ENCODE assay signal across 15 mouse cellular contexts in the genomic region with DNA sequence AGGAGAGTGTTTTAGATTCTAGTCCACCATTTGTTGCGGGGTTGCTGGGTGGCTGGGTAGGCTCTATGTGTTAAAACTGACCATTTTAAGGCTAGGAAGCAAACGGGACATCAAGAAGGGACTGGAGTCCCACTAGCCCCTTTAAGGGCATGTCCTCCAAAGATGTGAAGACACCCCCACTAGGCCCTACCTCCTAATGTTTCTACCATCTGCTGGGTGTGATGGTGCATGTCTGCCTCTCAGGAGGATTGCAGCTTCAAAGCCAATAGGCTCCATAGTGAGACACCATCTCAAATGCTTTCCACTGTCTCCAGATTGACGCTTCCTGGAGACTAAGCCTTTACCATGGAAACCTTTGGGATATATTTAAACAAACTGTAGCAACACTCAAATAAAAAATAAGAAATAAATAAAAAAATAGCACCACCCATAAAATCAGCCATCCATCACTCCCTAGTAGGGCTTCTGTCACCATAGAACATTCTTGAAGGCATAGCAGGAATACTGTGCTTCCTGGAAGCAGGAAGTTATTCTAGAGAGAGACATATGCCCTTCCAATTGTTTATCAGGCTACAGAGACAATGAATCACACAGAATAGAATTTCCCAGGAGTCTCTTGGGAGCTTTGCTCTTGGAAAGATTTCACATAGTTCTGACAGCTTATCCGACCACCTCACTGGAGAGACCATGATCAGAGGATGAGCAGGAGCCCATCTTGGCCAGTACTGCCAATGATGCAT.
DNase-seq lines count a peak whose midpoint lies in the region; ATAC-seq and TF ChIP-seq lines count a peak whose summit lies in the region.
"Had no signal": no experiment of that assay in that cellular context is flagged by ENCODE, and none has a peak within 500 bp of the region (broad histone marks: within the 10 kb centered on the region; RNA-seq: fewer than 3 reads in every experiment).

No protein-coding gene starts in this region.

- no peak overlapping the region for H3K4me2 ChIP-seq in forebrain, postnatal 0 days (ENCODE audit: low read depth)
- no peak overlapping the region for H3K4me2 ChIP-seq in forebrain, embryonic 14.5 days (ENCODE audit: low read length)
- H3K4me2 ChIP-seq in midbrain, embryonic 14.5 days (ENCODE audit: low read length), result no peak overlapping the region
- H3K4me2 ChIP-seq in midbrain, embryonic 13.5 days (replicated peaks), result no peak overlapping the region
- H3K4me2 ChIP-seq: forebrain, embryonic 13.5 days; neural tube, embryonic 15.5 days; stomach, embryonic 15.5 days had no signal

- TF ChIP-seq POLR2A in kidney, adult 2 months (IDR thresholded peaks at IDR 0.05; ENCODE audit: low read depth, low read length), result no peak

- H3K27me3 ChIP-seq in forebrain, postnatal 0 days (ENCODE audit: insufficient read depth, low read length), result no peaks in the 10 kb centered on the region
- no peaks in the 10 kb centered on the region for H3K27me3 ChIP-seq in forebrain, embryonic 14.5 days (replicated peaks; ENCODE audit: control insufficient read depth, insufficient read depth, low read length)
- H3K27me3 ChIP-seq in kidney, adult 2 months (replicated peaks; ENCODE audit: control insufficient read depth, insufficient read depth, low read length), result no peaks in the 10 kb centered on the region
- no peaks in the 10 kb centered on the region for H3K27me3 ChIP-seq in midbrain, embryonic 14.5 days (ENCODE audit: control insufficient read depth, insufficient read depth, low read length)
- H3K27me3 ChIP-seq in midbrain, embryonic 13.5 days, result no peaks in the 10 kb centered on the region
- H3K27me3 ChIP-seq: forebrain, embryonic 13.5 days; neural tube, embryonic 15.5 days; stomach, embryonic 15.5 days had no signal

- DNase-seq in forebrain, postnatal 0 days, result peak; percentile 3
- DNase-seq in forebrain, embryonic 14.5 days (ENCODE audit: low spot score), result no peak
- DNase-seq in kidney, adult 2 months, result peak; percentile 55
- no peak for DNase-seq in kidney, adult 11 months
- peak; percentile 15 for DNase-seq in midbrain, embryonic 14.5 days
- peak; percentile 42 for DNase-seq in kidney, postnatal 14 days
- DNase-seq in thymus, postnatal 10 days (ENCODE audit: low spot score in 2 of 2), result no peak
- DNase-seq: adrenal gland, postnatal 36 days; cerebellum, postnatal 36 days; retina, postnatal 1 day had no signal

- H3K27ac ChIP-seq in forebrain, postnatal 0 days (ENCODE audit: low read depth, low read length), result no peak overlapping the region
- no peak overlapping the region for H3K27ac ChIP-seq in forebrain, embryonic 14.5 days (ENCODE audit: low read depth, low read length)
- H3K27ac ChIP-seq in kidney, adult 2 months (ENCODE audit: insufficient read depth, low read depth, low read length), result no peak overlapping the region
- H3K27ac ChIP-seq in midbrain, embryonic 14.5 days (replicated peaks; ENCODE audit: low read depth, low read length), result no peak overlapping the region
- no peak overlapping the region for H3K27ac ChIP-seq in midbrain, embryonic 13.5 days
- H3K27ac ChIP-seq: forebrain, embryonic 13.5 days; liver, embryonic 14.5 days; neural tube, embryonic 15.5 days; stomach, embryonic 15.5 days had no signal

- no peaks in the 10 kb centered on the region for H3K9me3 ChIP-seq in forebrain, postnatal 0 days (ENCODE audit: low read length)
- no peaks in the 10 kb centered on the region for H3K9me3 ChIP-seq in forebrain, embryonic 14.5 days (replicated peaks; ENCODE audit: control insufficient read depth, low read length)
- no peaks in the 10 kb centered on the region for H3K9me3 ChIP-seq in midbrain, embryonic 14.5 days (ENCODE audit: control insufficient read depth, low read length)
- no peaks in the 10 kb centered on the region for H3K9me3 ChIP-seq in midbrain, embryonic 13.5 days
- H3K9me3 ChIP-seq: forebrain, embryonic 13.5 days; neural tube, embryonic 15.5 days; stomach, embryonic 15.5 days had no signal

- no peak for TF ChIP-seq CTCF in forebrain, postnatal 0 days (IDR thresholded peaks at IDR 0.05; ENCODE audit: low read depth)
- TF ChIP-seq CTCF in kidney, adult 2 months (conservative IDR thresholded peaks at IDR 0.05; ENCODE audit: insufficient read depth, insufficient read length, low read depth, low read length), result no peak

- H3K4me1 ChIP-seq in forebrain, postnatal 0 days (ENCODE audit: insufficient read depth), result no peaks in the 10 kb centered on the region
- H3K4me1 ChIP-seq in forebrain, embryonic 14.5 days (ENCODE audit: control insufficient read depth, insufficient read depth, low read length), result no peaks in the 10 kb centered on the region
- H3K4me1 ChIP-seq in kidney, adult 2 months (ENCODE audit: control insufficient read depth, insufficient read depth, low read length), result no peaks in the 10 kb centered on the region
- H3K4me1 ChIP-seq in midbrain, embryonic 14.5 days (ENCODE audit: control insufficient read depth, insufficient read depth, low read length), result no peaks in the 10 kb centered on the region
- no peaks in the 10 kb centered on the region for H3K4me1 ChIP-seq in midbrain, embryonic 13.5 days (replicated peaks)
- H3K4me1 ChIP-seq: forebrain, embryonic 13.5 days; neural tube, embryonic 15.5 days; stomach, embryonic 15.5 days had no signal

- no peak overlapping the region for H3K4me3 ChIP-seq in forebrain, postnatal 0 days (ENCODE audit: low read depth, low read length)
- H3K4me3 ChIP-seq in forebrain, embryonic 14.5 days (ENCODE audit: low read depth, low read length), result no peak overlapping the region
- H3K4me3 ChIP-seq in kidney, adult 2 months (ENCODE audit: insufficient read depth, low read depth, low read length), result no peak overlapping the region
- H3K4me3 ChIP-seq in midbrain, embryonic 14.5 days (replicated peaks; ENCODE audit: low read depth, low read length), result no peak overlapping the region
- no peak overlapping the region for H3K4me3 ChIP-seq in midbrain, embryonic 13.5 days (replicated peaks)
- H3K4me3 ChIP-seq: forebrain, embryonic 13.5 days; neural tube, embryonic 15.5 days; stomach, embryonic 15.5 days had no signal

- no peaks in the 10 kb centered on the region for H3K36me3 ChIP-seq in forebrain, postnatal 0 days (ENCODE audit: insufficient read depth)
- no peaks in the 10 kb centered on the region for H3K36me3 ChIP-seq in forebrain, embryonic 14.5 days (ENCODE audit: control insufficient read depth, insufficient read depth, low read length)
- no peaks in the 10 kb centered on the region for H3K36me3 ChIP-seq in kidney, adult 2 months (ENCODE audit: control insufficient read depth, insufficient read depth, low read length)
- H3K36me3 ChIP-seq in midbrain, embryonic 14.5 days (ENCODE audit: control insufficient read depth, insufficient read depth, low read length), result no peaks in the 10 kb centered on the region
- H3K36me3 ChIP-seq in midbrain, embryonic 13.5 days, result no peaks in the 10 kb centered on the region
- H3K36me3 ChIP-seq: neural tube, embryonic 15.5 days; stomach, embryonic 15.5 days had no signal

- 83% methylated on average over 4 of the region's 4 CpGs for WGBS in forebrain, postnatal 0 days
- WGBS in forebrain, embryonic 14.5 days, result 85% methylated on average over 4 of the region's 4 CpGs
- 66% methylated on average over 4 of the region's 4 CpGs for WGBS in kidney, adult 2 months
- 66% methylated on average over 4 of the region's 4 CpGs for WGBS in midbrain, embryonic 14.5 days
- WGBS in midbrain, embryonic 13.5 days, result 79% methylated on average over 4 of the region's 4 CpGs

- H3K9ac ChIP-seq in forebrain, postnatal 0 days, result no peak overlapping the region
- H3K9ac ChIP-seq in forebrain, embryonic 14.5 days (ENCODE audit: low read length), result no peak overlapping the region
- no peak overlapping the region for H3K9ac ChIP-seq in midbrain, embryonic 14.5 days (replicated peaks; ENCODE audit: low read length)
- no peak overlapping the region for H3K9ac ChIP-seq in midbrain, embryonic 13.5 days (replicated peaks)
- H3K9ac ChIP-seq: forebrain, embryonic 13.5 days; liver, embryonic 14.5 days; neural tube, embryonic 15.5 days; stomach, embryonic 15.5 days had no signal

- ATAC-seq in forebrain, postnatal 0 days, result no peak
- no peak for ATAC-seq in forebrain, embryonic 14.5 days
- ATAC-seq in midbrain, embryonic 14.5 days (ENCODE audit: low FRiP score, low TSS enrichment), result no peak
- ATAC-seq in midbrain, embryonic 13.5 days, result no peak
- ATAC-seq: forebrain, embryonic 13.5 days had no signal

Comparison
In these comparisons a context has a peak if more than half of its experiments do, and no peak if none do; other contexts are left out.
1. DNase-seq: peak in forebrain, postnatal 0 days (single experiment), kidney, adult 2 months (single experiment), midbrain, embryonic 14.5 days (single experiment) and kidney, postnatal 14 days (single experiment); none in forebrain, embryonic 14.5 days (single experiment), kidney, adult 11 months (single experiment) and thymus, postnatal 10 days (0 of 2).